Mouse (Mus musculus): ENCODE results near the gene Numb. TPM values are rescaled to one million over a fixed set of nuclear protein-coding genes. Genes with fewer than 3 reads are reported as not detected.
"Not testable (repeated sequence)": the region's sequence is repeated elsewhere in the genome, so short reads cannot be mapped to it uniquely, and the experiment has no call there.

Numb gene
- total RNA-seq, 2 experiments from 2014 or later, result 38.0 TPM

- DNase-seq (ENCODE audit: low spot score in 2 of 2), result no peak
Measured at GRCm38 (mm10) chr12:83923486-83923859, 1.7 kb upstream of the Numb start.

GRCm38 (mm10) chr12:83922724-83923485, 1.2 kb upstream of the Numb start:
- no peak for DNase-seq (ENCODE audit: low spot score in 2 of 2)

GRCm38 (mm10) chr12:83920721-83921441, 853 bp downstream of the Numb start:
- peak in 1 of 2 experiments; percentile 17 for DNase-seq (ENCODE audit: low spot score in 2 of 2)

GRCm38 (mm10) chr12:83916884-83917283, 4.8 kb downstream of the Numb start:
- DNase-seq (ENCODE audit: low spot score in 2 of 2), result no peak

- no peak for DNase-seq (ENCODE audit: low spot score in 2 of 2)
Measured at GRCm38 (mm10) chr12:83914797-83915196, 6.9 kb downstream of the Numb start.

- DNase-seq (ENCODE audit: low spot score in 2 of 2), result no peak
Measured at GRCm38 (mm10) chr12:83914202-83914740, 7.5 kb downstream of the Numb start.

- DNase-seq (ENCODE audit: low spot score in 2 of 2), result no peak
Measured at GRCm38 (mm10) chr12:83910451-83910850, 11.3 kb downstream of the Numb start.

GRCm38 (mm10) chr12:83892926-83893325, 28.8 kb downstream of the Numb start:
- DNase-seq (ENCODE audit: low spot score in 2 of 2), result no peak

GRCm38 (mm10) chr12:83891278-83891677, 30.5 kb downstream of the Numb start:
- no peak for DNase-seq (ENCODE audit: low spot score in 2 of 2)

- DNase-seq (ENCODE audit: low spot score in 2 of 2), result no peak
Measured at GRCm38 (mm10) chr12:83889128-83889527, 32.6 kb downstream of the Numb start.

- DNase-seq (ENCODE audit: low spot score in 2 of 2), result peak in 1 of 2 experiments; percentile 18
Measured at GRCm38 (mm10) chr12:83885516-83886285, 36.0 kb downstream of the Numb start.

GRCm38 (mm10) chr12:83885065-83885464, 36.7 kb downstream of the Numb start:
- DNase-seq (ENCODE audit: low spot score in 2 of 2), result not testable (repeated sequence)

GRCm38 (mm10) chr12:83882503-83882902, 39.2 kb downstream of the Numb start:
- no peak for DNase-seq (ENCODE audit: low spot score in 2 of 2)

GRCm38 (mm10) chr12:83882088-83882487, 39.6 kb downstream of the Numb start:
- no peak for DNase-seq (ENCODE audit: low spot score in 2 of 2)

GRCm38 (mm10) chr12:83880913-83881312, 40.8 kb downstream of the Numb start:
- DNase-seq (ENCODE audit: low spot score in 2 of 2), result no peak

- DNase-seq (ENCODE audit: low spot score in 2 of 2), result no peak
Measured at GRCm38 (mm10) chr12:83875097-83875496, 46.6 kb downstream of the Numb start.

GRCm38 (mm10) chr12:83874597-83874996, 47.1 kb downstream of the Numb start:
- peak; percentile 64 to 75 for DNase-seq (ENCODE audit: low spot score in 2 of 2)

GRCm38 (mm10) chr12:83864501-83864900, 57.2 kb downstream of the Numb start:
- DNase-seq (ENCODE audit: low spot score in 2 of 2), result no peak

- DNase-seq (ENCODE audit: low spot score in 2 of 2), result no peak
Measured at GRCm38 (mm10) chr12:83861880-83862279, 59.9 kb downstream of the Numb start.

- DNase-seq (ENCODE audit: low spot score in 2 of 2), result no peak
Measured at GRCm38 (mm10) chr12:83860688-83861087, 61.0 kb downstream of the Numb start.

GRCm38 (mm10) chr12:83858052-83858451, 63.7 kb downstream of the Numb start:
- no peak for DNase-seq (ENCODE audit: low spot score in 2 of 2)

GRCm38 (mm10) chr12:83855211-83855610, 66.5 kb downstream of the Numb start:
- DNase-seq (ENCODE audit: low spot score in 2 of 2), result no peak

All from layer of hippocampus, adult 18-20 months (tissue).